Mouse (Mus musculus) erythroblast, embryonic 14.5 days (primary cell): ENCODE data around the gene Psma5.

Experiments
- GATA1 ChIP-seq: IDR thresholded peaks from 2 replicates; pipeline ENCODE4 v1.6.1; 2012; ENCODE audit warnings: low read length, inconsistent platforms, mixed read lengths
- TAL1 ChIP-seq: IDR thresholded peaks from 3 replicates; pipeline ENCODE4 v1.6.1; 2012; ENCODE audit warnings: low read length, inconsistent platforms, mixed read lengths

GRCm38 (mm10) chr3:108210771-108211139 is 46.0 kb upstream of the Psma5 start, which contains the start of gene Atxn7l2:
- TF ChIP-seq TAL1 = no peak
- TF ChIP-seq GATA1 = no peak
